Mouse (Mus musculus): ENCODE measurements at regions not wholly inside any gene's neighbourhood (a gene's known extent, or its start where the extent isn't known, plus 50 kb on each side); places are given as distances from the start of the nearest gene placed in this dataset.
A peak's percentile ranks its signal among the peaks of the same experiment; 100 is the strongest.

DNA sequence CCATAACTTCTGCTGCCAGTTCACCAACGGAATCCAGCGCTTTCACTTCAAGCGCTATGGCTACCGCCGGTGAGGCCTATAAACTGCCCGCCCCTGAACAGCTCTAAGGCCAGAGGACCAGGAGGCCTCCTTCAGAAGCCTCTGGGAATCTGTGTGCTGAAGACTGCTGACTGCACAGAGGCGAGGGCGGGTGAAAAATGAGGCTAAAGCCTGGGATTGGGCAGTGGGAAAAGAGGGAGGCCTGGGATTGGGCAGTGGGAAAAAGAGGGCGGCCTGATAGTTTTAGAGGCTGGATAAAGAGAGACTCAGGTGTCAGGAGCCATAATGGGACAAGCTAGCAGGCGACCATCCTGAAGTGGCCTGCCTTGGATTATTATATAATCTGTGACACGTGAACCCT lies 80.8 kb downstream of the Plekhb2 start:
- Histone ChIP-seq H3K27me3 (no peaks in the 10 kb centered on the region), H3K4me2 (no peak overlapping the region), H3K9me3 (peaks cover 10% of the 10 kb centered on the region; the same call in 1 of the 2 replicates), H3K4me1 (replicated peaks) (no peaks in the 10 kb centered on the region), H3K9ac (no peak overlapping the region), H3K36me3 (no peaks in the 10 kb centered on the region), H3K4me3 (no peak overlapping the region), H3K27ac (replicated peaks) (no peak overlapping the region)
- 89% methylated on average over 11 of the region's 11 CpGs for WGBS
- ATAC-seq (ENCODE audit: low FRiP score, low read depth), result no peak

DNA sequence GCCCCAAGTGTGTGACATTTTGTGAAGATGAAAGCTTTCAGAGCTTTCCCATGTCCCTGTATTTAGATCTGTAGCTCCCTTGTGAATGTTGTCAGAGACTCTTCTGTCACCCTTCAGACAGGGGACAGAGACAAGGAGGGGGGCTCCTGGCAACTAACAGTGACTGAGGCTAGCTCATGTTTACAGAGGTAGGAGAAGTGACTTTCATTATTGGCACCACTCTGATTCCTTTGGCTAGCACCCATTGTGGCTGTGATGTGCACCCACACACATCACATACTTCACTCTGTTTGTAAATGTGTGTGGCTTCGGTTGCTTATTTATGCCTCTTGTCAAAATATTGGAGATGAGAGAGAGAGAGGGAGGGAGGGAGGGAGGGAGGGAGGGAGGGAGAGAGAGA lies 93.4 kb downstream of the Plekhb2 start:
- Histone ChIP-seq H3K4me1 (replicated peaks) (no peaks in the 10 kb centered on the region), H3K27ac (replicated peaks) (no peak overlapping the region), H3K9me3 (no peaks in the 10 kb centered on the region), H3K4me2 (no peak overlapping the region), H3K4me3 (no peak overlapping the region), H3K36me3 (no peaks in the 10 kb centered on the region), H3K27me3 (no peaks in the 10 kb centered on the region), H3K9ac (no peak overlapping the region)
- no peak for ATAC-seq (ENCODE audit: low FRiP score, low read depth)
- 80% methylated on average over 1 of the region's 1 CpGs for WGBS

GRCm38 (mm10) chr1:34961633-34962507 lies 112.1 kb downstream of the Plekhb2 start:
- 62% methylated on average over 19 of the region's 19 CpGs for WGBS
- no peak overlapping the region for H3K4me2 ChIP-seq
- H3K4me3 ChIP-seq, result no peak overlapping the region
- no peaks in the 10 kb centered on the region for H3K36me3 ChIP-seq
- no peak overlapping the region for H3K9ac ChIP-seq
- no peak overlapping the region; the same call in 1 of the 2 replicates for H3K27ac ChIP-seq (replicated peaks)
- peak; percentile 34; the same call in 1 of the 2 replicates for ATAC-seq (ENCODE audit: low FRiP score, low read depth)
- H3K27me3 ChIP-seq, result no peaks in the 10 kb centered on the region
- no peaks in the 10 kb centered on the region for H3K9me3 ChIP-seq
- H3K4me1 ChIP-seq (replicated peaks), result peaks cover 2% of the 10 kb centered on the region; the same call in 1 of the 2 replicates

DNA sequence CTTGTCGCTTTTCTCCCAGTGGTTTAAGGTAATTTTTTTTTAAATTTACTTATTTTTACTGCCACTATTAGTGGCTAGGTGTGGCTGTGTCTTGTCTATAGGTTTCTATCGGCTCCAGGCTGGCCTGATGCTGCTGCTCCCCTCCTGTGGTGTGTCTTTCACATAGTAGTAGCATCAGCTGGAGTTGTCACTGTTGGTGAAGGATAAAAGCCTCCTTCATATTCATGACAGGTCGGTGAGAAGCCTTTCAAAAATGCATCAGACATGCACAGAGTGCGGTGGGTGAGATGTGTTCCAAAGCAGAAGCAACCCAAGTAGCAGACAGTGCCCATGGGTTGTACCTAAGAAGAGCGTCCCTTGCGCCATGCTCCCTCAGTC lies 112.7 kb downstream of the Plekhb2 start:
- no peaks in the 10 kb centered on the region for H3K36me3 ChIP-seq
- 69% methylated on average over 6 of the region's 6 CpGs for WGBS
- no peaks in the 10 kb centered on the region for H3K27me3 ChIP-seq
- H3K4me3 ChIP-seq, result no peak overlapping the region
- no peak overlapping the region for H3K9ac ChIP-seq
- H3K9me3 ChIP-seq, result no peaks in the 10 kb centered on the region
- no peak overlapping the region; the same call in 1 of the 2 replicates for H3K27ac ChIP-seq (replicated peaks)
- peaks cover 2% of the 10 kb centered on the region; the same call in 1 of the 2 replicates for H3K4me1 ChIP-seq (replicated peaks)
- peak; percentile 48; the same call in 1 of the 2 replicates for ATAC-seq (ENCODE audit: low FRiP score, low read depth)
- H3K4me2 ChIP-seq, result no peak overlapping the region

- Histone ChIP-seq H3K9me3 (no peaks in the 10 kb centered on the region), H3K27ac (replicated peaks) (no peak overlapping the region), H3K4me1 (replicated peaks) (no peaks in the 10 kb centered on the region), H3K27me3 (no peaks in the 10 kb centered on the region), H3K36me3 (no peaks in the 10 kb centered on the region), H3K9ac (no peak overlapping the region), H3K4me3 (no peak overlapping the region), H3K4me2 (no peak overlapping the region)
- no peak for ATAC-seq (ENCODE audit: low FRiP score, low read depth)
- WGBS, result 89% methylated on average over 6 of the region's 6 CpGs
These were observed 125.0 kb downstream of the Plekhb2 start for GRCm38 (mm10) chr1:34974801-34975200.

GRCm38 (mm10) chr1:34978156-34978555 lies 128.4 kb downstream of the Plekhb2 start:
- Histone ChIP-seq H3K4me2 (no peak overlapping the region), H3K36me3 (no peaks in the 10 kb centered on the region), H3K9me3 (no peaks in the 10 kb centered on the region), H3K4me1 (replicated peaks) (no peaks in the 10 kb centered on the region), H3K9ac (no peak overlapping the region), H3K27me3 (no peaks in the 10 kb centered on the region), H3K4me3 (no peak overlapping the region), H3K27ac (replicated peaks) (no peak overlapping the region)
- ATAC-seq (ENCODE audit: low FRiP score, low read depth), result no peak
- WGBS, result 95% methylated on average over 10 of the region's 10 CpGs

GRCm38 (mm10) chr1:34979350-34979749 lies 129.6 kb downstream of the Plekhb2 start:
- H3K4me2 ChIP-seq, result no peak overlapping the region
- no peaks in the 10 kb centered on the region for H3K9me3 ChIP-seq
- no peak overlapping the region for H3K9ac ChIP-seq
- no peaks in the 10 kb centered on the region for H3K4me1 ChIP-seq (replicated peaks)
- 82% methylated on average over 3 of the region's 3 CpGs for WGBS
- H3K27ac ChIP-seq (replicated peaks), result no peak overlapping the region
- no peaks in the 10 kb centered on the region for H3K36me3 ChIP-seq
- H3K4me3 ChIP-seq, result no peak overlapping the region
- no peaks in the 10 kb centered on the region for H3K27me3 ChIP-seq
- ATAC-seq (ENCODE audit: low FRiP score, low read depth), result no peak

DNA sequence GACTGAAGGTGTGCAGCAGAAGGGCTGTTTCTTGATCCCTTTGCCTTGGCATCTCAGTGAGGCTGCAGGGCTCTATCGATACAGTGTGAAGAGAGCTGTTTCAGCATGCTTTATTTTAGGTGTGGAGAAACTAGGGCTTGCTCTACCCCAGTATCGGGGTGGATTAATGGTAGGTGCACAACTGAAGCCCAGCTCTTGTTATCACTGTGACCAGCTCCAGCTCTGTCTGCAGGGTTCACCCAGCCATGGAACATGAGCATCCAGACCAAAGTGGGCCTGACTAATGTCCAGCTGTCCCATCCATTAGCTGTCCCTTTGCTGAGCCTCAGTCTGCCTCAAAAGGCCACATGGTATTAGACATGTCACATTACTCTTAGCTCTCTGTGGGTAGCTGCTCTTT lies 132.2 kb downstream of the Plekhb2 start:
- no peak overlapping the region for H3K27ac ChIP-seq (replicated peaks)
- no peaks in the 10 kb centered on the region for H3K27me3 ChIP-seq
- H3K36me3 ChIP-seq, result no peaks in the 10 kb centered on the region
- no peak for ATAC-seq (ENCODE audit: low FRiP score, low read depth)
- H3K9me3 ChIP-seq, result no peaks in the 10 kb centered on the region
- no peak overlapping the region for H3K4me2 ChIP-seq
- H3K4me1 ChIP-seq (replicated peaks), result 0 out of 2 replicates have a peak, but pooled peaks cover 5% of the 10 kb centered on the region
- no peak overlapping the region for H3K4me3 ChIP-seq
- no peak overlapping the region for H3K9ac ChIP-seq
- 91% methylated on average over 2 of the region's 2 CpGs for WGBS

DNA sequence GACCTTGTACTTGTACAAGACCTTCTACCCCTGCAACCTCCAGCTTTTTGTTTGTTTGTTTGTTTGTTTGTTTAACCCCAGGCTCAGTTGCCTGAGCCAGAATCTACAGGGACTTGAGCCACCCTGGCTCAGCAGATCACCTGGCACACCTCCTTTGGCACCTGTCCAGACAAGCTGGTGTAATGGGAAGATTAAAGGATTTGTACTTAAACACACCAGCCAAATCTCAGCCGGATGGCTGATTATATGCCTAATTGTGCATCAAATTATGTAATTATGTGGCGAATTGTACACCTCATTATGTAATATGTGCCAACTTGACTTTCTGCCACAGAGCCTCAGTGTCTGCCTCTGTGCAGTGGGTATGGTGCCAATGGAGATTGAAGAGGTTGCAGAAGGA lies 133.2 kb downstream of the Plekhb2 start:
- Histone ChIP-seq H3K9ac (no peak overlapping the region), H3K36me3 (no peaks in the 10 kb centered on the region), H3K9me3 (no peaks in the 10 kb centered on the region), H3K27me3 (no peaks in the 10 kb centered on the region), H3K27ac (replicated peaks) (no peak overlapping the region), H3K4me2 (no peak overlapping the region), H3K4me3 (no peak overlapping the region), H3K4me1 (replicated peaks) (peaks cover 8% of the 10 kb centered on the region; the same call in 1 of the 2 replicates)
- WGBS, result 52% methylated on average over 2 of the region's 2 CpGs
- ATAC-seq (ENCODE audit: low FRiP score, low read depth), result no peak

DNA sequence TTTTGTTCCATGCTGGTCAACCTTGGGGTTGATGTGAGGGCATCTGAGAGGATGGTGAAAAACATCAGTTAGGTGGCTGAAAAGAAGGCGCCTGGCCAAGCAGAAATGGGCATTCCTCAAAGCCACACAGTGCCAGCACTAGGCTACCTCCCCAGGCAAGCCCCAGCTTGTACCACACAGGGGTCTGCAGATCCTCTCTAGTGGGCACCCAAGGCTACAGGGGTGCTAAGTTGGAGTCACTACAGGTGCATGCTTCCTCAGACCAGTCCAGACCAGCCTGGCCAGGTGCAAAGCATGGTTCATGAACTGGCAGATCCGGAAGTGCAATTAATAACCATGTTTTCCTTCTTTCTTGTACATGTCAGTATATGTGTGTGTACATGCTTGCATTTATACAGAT lies 137.1 kb downstream of the Plekhb2 start:
- H3K4me2 ChIP-seq, result no peak overlapping the region
- no peaks in the 10 kb centered on the region for H3K9me3 ChIP-seq
- 87% methylated on average over 2 of the region's 2 CpGs for WGBS
- no peak overlapping the region for H3K27ac ChIP-seq (replicated peaks)
- no peaks in the 10 kb centered on the region for H3K27me3 ChIP-seq
- peaks cover 15% of the 10 kb centered on the region; the same call in 1 of the 2 replicates for H3K4me1 ChIP-seq (replicated peaks)
- ATAC-seq (ENCODE audit: low FRiP score, low read depth), result no peak
- H3K4me3 ChIP-seq, result no peak overlapping the region
- H3K9ac ChIP-seq, result no peak overlapping the region
- no peaks in the 10 kb centered on the region for H3K36me3 ChIP-seq

GRCm38 (mm10) chr1:34987650-34988221 lies 138.0 kb downstream of the Plekhb2 start:
- no peaks in the 10 kb centered on the region for H3K9me3 ChIP-seq
- WGBS, result 41% methylated on average over 8 of the region's 8 CpGs
- H3K9ac ChIP-seq, result no peak overlapping the region
- no peak overlapping the region for H3K4me3 ChIP-seq
- ATAC-seq (ENCODE audit: low FRiP score, low read depth), result no peak
- H3K4me1 ChIP-seq (replicated peaks), result peaks cover 15% of the 10 kb centered on the region; the same call in 1 of the 2 replicates
- H3K36me3 ChIP-seq, result no peaks in the 10 kb centered on the region
- H3K4me2 ChIP-seq, result no peak overlapping the region
- no peak overlapping the region for H3K27ac ChIP-seq (replicated peaks)
- H3K27me3 ChIP-seq, result no peaks in the 10 kb centered on the region

GRCm38 (mm10) chr1:34988225-34988624 lies 138.4 kb downstream of the Plekhb2 start:
- no peak overlapping the region; the same call in 1 of the 2 replicates for H3K27ac ChIP-seq (replicated peaks)
- H3K9me3 ChIP-seq, result no peaks in the 10 kb centered on the region
- no peak overlapping the region for H3K4me3 ChIP-seq
- 65% methylated on average over 7 of the region's 7 CpGs for WGBS
- no peak overlapping the region for H3K9ac ChIP-seq
- no peaks in the 10 kb centered on the region for H3K27me3 ChIP-seq
- peak; percentile 71; the same call in 1 of the 2 replicates for ATAC-seq (ENCODE audit: low FRiP score, low read depth)
- peaks cover 15% of the 10 kb centered on the region; the same call in 1 of the 2 replicates for H3K4me1 ChIP-seq (replicated peaks)
- no peak overlapping the region for H3K4me2 ChIP-seq
- no peaks in the 10 kb centered on the region for H3K36me3 ChIP-seq

Data from hindbrain, embryonic 15.5 days (tissue).